In the genomic region with DNA sequence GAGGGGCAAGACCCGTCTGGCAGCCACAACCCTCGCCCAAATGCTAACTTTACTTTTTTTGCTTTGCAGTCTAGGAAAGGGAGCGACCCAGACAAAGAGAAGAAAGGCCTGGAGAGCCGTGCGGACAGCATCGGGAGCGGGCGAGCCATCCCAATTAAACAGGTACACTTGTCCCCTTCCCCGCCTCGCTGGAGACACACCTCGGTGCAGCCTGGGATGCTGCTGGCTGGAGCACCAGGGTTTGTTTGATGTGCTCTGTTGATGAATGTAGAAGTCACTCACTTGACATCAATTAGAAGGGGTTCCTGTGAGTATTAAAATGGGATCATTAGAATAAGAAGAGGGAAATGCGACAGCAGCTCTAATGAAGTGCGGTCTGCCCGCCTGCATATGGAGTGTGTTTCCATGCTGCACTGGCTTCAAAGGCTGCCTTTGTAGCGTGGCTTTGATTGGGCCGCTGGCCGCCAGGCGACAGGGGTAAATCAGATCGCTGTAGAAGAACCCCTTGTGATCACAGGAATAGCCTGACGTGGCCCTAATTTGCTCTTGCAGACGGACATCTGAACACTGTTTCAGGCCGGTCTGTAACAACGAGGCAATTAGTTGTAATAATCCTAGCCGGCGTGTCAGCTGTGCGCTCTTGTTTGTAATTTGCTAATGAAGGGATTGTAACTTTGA, we compare ENCODE assay signal across 15 mouse cellular contexts.
DNase-seq lines count a peak whose midpoint lies in the region; ATAC-seq lines count a peak whose summit lies in the region.
"Had no signal": no experiment of that assay in that cellular context is flagged by ENCODE, and none has a peak within 500 bp of the region (broad histone marks: within the 10 kb centered on the region; RNA-seq: fewer than 3 reads in every experiment).

No protein-coding gene starts in this region.

- H3K27ac ChIP-seq in forebrain, embryonic 11.5 days (ENCODE audit: low read depth, low read length), result no peak overlapping the region
- no peak overlapping the region for H3K27ac ChIP-seq in hindbrain, embryonic 16.5 days (ENCODE audit: low read depth, low read length)
- H3K27ac ChIP-seq in neural tube, embryonic 12.5 days, result no peak overlapping the region
- H3K27ac ChIP-seq: heart, embryonic 15.5 days; limb, embryonic 13.5 days had no signal

- H3K27me3 ChIP-seq in forebrain, embryonic 11.5 days (ENCODE audit: control insufficient read depth, insufficient read depth, low read length), result peaks cover 68% of the 10 kb centered on the region
- no peaks in the 10 kb centered on the region for H3K27me3 ChIP-seq in hindbrain, embryonic 16.5 days (replicated peaks; ENCODE audit: control insufficient read depth, insufficient read depth, low read length)
- no peaks in the 10 kb centered on the region for H3K27me3 ChIP-seq in neural tube, embryonic 12.5 days (replicated peaks)
- H3K27me3 ChIP-seq: heart, embryonic 15.5 days had no signal

- no peak overlapping the region for H3K4me3 ChIP-seq in forebrain, embryonic 11.5 days (ENCODE audit: low read depth, low read length)
- no peak overlapping the region for H3K4me3 ChIP-seq in hindbrain, embryonic 16.5 days (ENCODE audit: low read length)
- H3K4me3 ChIP-seq in neural tube, embryonic 12.5 days, result no peak overlapping the region
- H3K4me3 ChIP-seq: heart, embryonic 15.5 days; limb, embryonic 13.5 days had no signal

- 39% methylated on average over 26 of the region's 26 CpGs for WGBS in forebrain, embryonic 11.5 days
- WGBS in hindbrain, embryonic 16.5 days, result 41% methylated on average over 26 of the region's 26 CpGs
- 30% methylated on average over 26 of the region's 26 CpGs for WGBS in neural tube, embryonic 12.5 days

- no peaks in the 10 kb centered on the region for H3K9me3 ChIP-seq in forebrain, embryonic 11.5 days (ENCODE audit: control insufficient read depth, low read length)
- H3K9me3 ChIP-seq in hindbrain, embryonic 16.5 days (ENCODE audit: control insufficient read depth, low read length), result no peaks in the 10 kb centered on the region
- no peaks in the 10 kb centered on the region for H3K9me3 ChIP-seq in neural tube, embryonic 12.5 days
- H3K9me3 ChIP-seq: heart, embryonic 15.5 days had no signal

- DNase-seq in embryo, embryonic 10.5 days (ENCODE audit: low spot score), result peak; percentile 36
- DNase-seq in forebrain, embryonic 11.5 days (ENCODE audit: low spot score), result peak; percentile 85
- no peak for DNase-seq in B cell, adult 2 months
- no peak for DNase-seq in lung, postnatal 10 days
- no peak for DNase-seq in T-cell, adult 2 months (ENCODE audit: low spot score)
- DNase-seq: cerebellum, adult 9-10 months; gastrocnemius, postnatal 14 days; kidney, adult 8-10 months; lung, embryonic 14.5 days; thymus, adult 2 months had no signal

- H3K4me1 ChIP-seq in forebrain, embryonic 11.5 days (replicated peaks; ENCODE audit: control insufficient read depth, insufficient read depth, low read length), result peaks cover 10% of the 10 kb centered on the region
- H3K4me1 ChIP-seq in hindbrain, embryonic 16.5 days (ENCODE audit: control insufficient read depth, insufficient read depth, low read depth, low read length), result no peaks in the 10 kb centered on the region; the same call in 1 of the 2 replicates
- peaks cover 32% of the 10 kb centered on the region for H3K4me1 ChIP-seq in neural tube, embryonic 12.5 days
- H3K4me1 ChIP-seq: heart, embryonic 15.5 days had no signal

- no peak overlapping the region for H3K9ac ChIP-seq in forebrain, embryonic 11.5 days (ENCODE audit: low read length)
- H3K9ac ChIP-seq in hindbrain, embryonic 16.5 days (ENCODE audit: low read depth, low read length), result no peak overlapping the region
- no peak overlapping the region for H3K9ac ChIP-seq in neural tube, embryonic 12.5 days
- H3K9ac ChIP-seq: heart, embryonic 15.5 days; limb, embryonic 13.5 days; lung, embryonic 14.5 days had no signal

- peak; percentile 92 for ATAC-seq in forebrain, embryonic 11.5 days (replicated peaks; ENCODE audit: low FRiP score)
- peak; percentile 41 for ATAC-seq in hindbrain, embryonic 16.5 days
- peak; percentile 69 for ATAC-seq in neural tube, embryonic 12.5 days (ENCODE audit: low FRiP score, low read depth)
- no peak for ATAC-seq in inflammation-experienced regulatory T-cells, adult 6 months

- H3K36me3 ChIP-seq in forebrain, embryonic 11.5 days (ENCODE audit: control insufficient read depth, insufficient read depth, low read length), result peaks cover 4% of the 10 kb centered on the region; the same call in 1 of the 2 replicates
- peaks cover 16% of the 10 kb centered on the region for H3K36me3 ChIP-seq in hindbrain, embryonic 16.5 days (ENCODE audit: control insufficient read depth, insufficient read depth, low read length)
- peaks cover 39% of the 10 kb centered on the region for H3K36me3 ChIP-seq in neural tube, embryonic 12.5 days

- H3K4me2 ChIP-seq in forebrain, embryonic 11.5 days (ENCODE audit: low read depth, low read length, severe bottlenecking), result no peak overlapping the region
- H3K4me2 ChIP-seq in hindbrain, embryonic 16.5 days (ENCODE audit: low read length), result no peak overlapping the region
- no peak overlapping the region for H3K4me2 ChIP-seq in neural tube, embryonic 12.5 days (replicated peaks)
- H3K4me2 ChIP-seq: heart, embryonic 15.5 days; limb, embryonic 13.5 days; lung, embryonic 14.5 days had no signal

Comparison
In these comparisons a context has a peak if more than half of its experiments do, and no peak if none do; other contexts are left out.
1. DNase-seq: peak in embryo, embryonic 10.5 days (single experiment) and forebrain, embryonic 11.5 days (single experiment); none in B cell, adult 2 months (0 of 2), lung, postnatal 10 days (single experiment) and T-cell, adult 2 months (single experiment).